Mouse (Mus musculus) kidney, adult 2 months (tissue): Measurements from ENCODE around the gene Phf3.

Experiments
- CTCF ChIP-seq: fragments of 200-500 bp; conservative IDR thresholded peaks from 2 replicates; pipeline ENCODE4 v1.5.1; 2011; ENCODE audit warnings: low read depth, mild to moderate bottlenecking, control low read depth, low read length, moderate library complexity, mixed read lengths; ENCODE audit not compliant: insufficient read depth, insufficient read length
- POLR2A ChIP-seq: fragments of 200-500 bp; IDR thresholded peaks from one replicate; pipeline ENCODE4 v1.6.1; 2011; ENCODE audit warnings: low read depth, low read length, control low read depth

- no peak for TF ChIP-seq CTCF
- TF ChIP-seq POLR2A, result no peak
Observed at GRCm38 (mm10) chr1:30756794-30757193, 116.9 kb downstream of the Phf3 start.
